Mouse (Mus musculus) thymus, postnatal 10 days (tissue): ENCODE data around the gene Spef1.

Experiments used
- DNase-seq, 2 experiments: peaks; one replicate each; pipeline ENCODE4 v3.0.0; 2021; ENCODE audit warnings: low spot score in 2 of 2

The Spef1 gene

GRCm38 (mm10) chr2:131174700-131175099, 12.4 kb downstream of the Spef1 start:
- DNase-seq, result peak; percentile 39 to 65

- no peak for DNase-seq
These were observed 14.8 kb downstream of the Spef1 start for GRCm38 (mm10) chr2:131172322-131172721.

GRCm38 (mm10) chr2:131171401-131172104, 15.5 kb downstream of the Spef1 start:
- DNase-seq, result peak in 1 of 2 experiments; percentile 57

- DNase-seq, result no peak
These were observed 16.1 kb downstream of the Spef1 start for GRCm38 (mm10) chr2:131170936-131171335.

GRCm38 (mm10) chr2:131168914-131169313, 18.2 kb downstream of the Spef1 start:
- no peak for DNase-seq

- no peak for DNase-seq
These were observed 19.1 kb downstream of the Spef1 start for GRCm38 (mm10) chr2:131167984-131168383.

- no peak for DNase-seq
These were observed 20.9 kb downstream of the Spef1 start for GRCm38 (mm10) chr2:131166172-131166571.

GRCm38 (mm10) chr2:131163924-131164323, 23.2 kb downstream of the Spef1 start:
- no peak for DNase-seq

- DNase-seq, result no peak
These were observed 26.4 kb downstream of the Spef1 start for GRCm38 (mm10) chr2:131160671-131161111.

GRCm38 (mm10) chr2:131159938-131160581, 27.0 kb downstream of the Spef1 start, which contains the start of gene 1700037H04Rik:
Gene 1700037H04Rik, minus strand, starts transcription at chr2:131160081.
- peak; percentile 94 for DNase-seq

GRCm38 (mm10) chr2:131159491-131159910, 27.6 kb downstream of the Spef1 start:
- DNase-seq, result no peak

GRCm38 (mm10) chr2:131156987-131157386, 30.1 kb downstream of the Spef1 start:
- no peak for DNase-seq

- DNase-seq, result no peak
These were observed 33.0 kb downstream of the Spef1 start for GRCm38 (mm10) chr2:131154036-131154435.

- no peak for DNase-seq
These were observed 34.8 kb downstream of the Spef1 start for GRCm38 (mm10) chr2:131152166-131152730.

- DNase-seq, result no peak
These were observed 37.9 kb downstream of the Spef1 start for GRCm38 (mm10) chr2:131149254-131149578.

GRCm38 (mm10) chr2:131148353-131149253, 38.5 kb downstream of the Spef1 start:
- DNase-seq, result no peak

GRCm38 (mm10) chr2:131147043-131147365, 40.1 kb downstream of the Spef1 start:
- DNase-seq, result no peak

- no peak for DNase-seq
These were observed 40.7 kb downstream of the Spef1 start for GRCm38 (mm10) chr2:131146193-131147042.

GRCm38 (mm10) chr2:131145536-131145935, 41.5 kb downstream of the Spef1 start:
- DNase-seq, result no peak

- no peak for DNase-seq
These were observed 42.0 kb downstream of the Spef1 start for GRCm38 (mm10) chr2:131145121-131145520.
